Comparison of ENCODE assay signal across 8 mouse cellular contexts in genomic region chr1:136139990-136140640, GRCm38 (mm10). TPM values are rescaled to one million over a fixed set of nuclear protein-coding genes. Genes with fewer than 3 reads are reported as not detected.
DNase-seq lines count a peak whose midpoint lies in the region; ATAC-seq and TF ChIP-seq lines count a peak whose summit lies in the region.

No protein-coding gene starts in this region.

- no peak for DNase-seq in Patski (ENCODE audit: low read depth, low spot score)
- peak; percentile 94 for DNase-seq in cerebellum, adult 9-11 months
- peak; percentile 84 to 92 for DNase-seq in frontal cortex, adult 2 months (ENCODE audit: extremely low spot score in 1 of 2, low spot score in 1 of 2)
- peak; percentile 63 to 66 for DNase-seq in layer of hippocampus, postnatal 25 days (ENCODE audit: extremely low spot score in 1 of 2, low spot score in 1 of 2)
- peak; percentile 67 for DNase-seq in lung, postnatal 14 days
- peak; percentile 68 for DNase-seq in retina, adult 2 months (ENCODE audit: low read depth, low spot score)
- peak; percentile 80 to 88 for DNase-seq in thymus, postnatal 36 days

- H3K27ac ChIP-seq in hindbrain, embryonic 12.5 days: peak overlapping the region; percentile 73

- POLR2A ChIA-PET in Patski (lab: Charles Lee): interaction anchor here (1.3 kb wide), 1 partner anchor 15 kb away, joined by 4 read pairs; no protein-coding TSS in a partner anchor

- ATAC-seq in Patski: peak; percentile 83
- ATAC-seq in hindbrain, embryonic 12.5 days (ENCODE audit: low FRiP score): peak; percentile 11; the same call in 1 of the 2 replicates

- H3K36me3 ChIP-seq in hindbrain, embryonic 12.5 days: peaks cover 7% of the 10 kb centered on the region

- H3K4me2 ChIP-seq in hindbrain, embryonic 12.5 days (replicated peaks): peak overlapping the region; percentile 75

- TF ChIP-seq CTCF in Patski (IDR thresholded peaks at IDR 0.05): no peak

- H3K4me3 ChIP-seq in hindbrain, embryonic 12.5 days: peak overlapping the region; percentile 47

- CTCF ChIA-PET in Patski (lab: Charles Lee): interaction anchor here (2.0 kb wide), 1 partner anchor 12 kb away, joined by 9 read pairs; no protein-coding TSS in a partner anchor

- in situ Hi-C loops in Patski (cut with MboI; ENCODE audit: low pct_unique_long_range_greater_than_20kb): loop anchor here (25.0 kb wide), 1 partner anchor 547 kb away; no protein-coding TSS in a partner anchor

- H3K9ac ChIP-seq in hindbrain, embryonic 12.5 days: peak overlapping the region; percentile 55

- no peaks in the 10 kb centered on the region for H3K9me3 ChIP-seq in hindbrain, embryonic 12.5 days (replicated peaks)

- under 1% methylated on average over 32 of the region's 32 CpGs for WGBS in hindbrain, embryonic 12.5 days

- peaks cover 95% of the 10 kb centered on the region for H3K4me1 ChIP-seq in hindbrain, embryonic 12.5 days

- H3K27me3 ChIP-seq in Patski: no peaks in the 10 kb centered on the region
- no peaks in the 10 kb centered on the region for H3K27me3 ChIP-seq in hindbrain, embryonic 12.5 days

RNA-seq across cellular contexts. Expression of gene Kif21b, which starts 8.9 kb away (rescaled TPM):
- 2.4 TPM for polyA plus RNA-seq in Patski (2021)
- polyA plus RNA-seq in frontal cortex, adult 2 months (2012; rRNA removed): 42.1 and 45.8 TPM in 2 replicates
- 39.1 and 44.7 TPM in 2 replicates for polyA plus RNA-seq in hindbrain, embryonic 12.5 days (2016; fragmentation: Nextera tagmentation; extraction: Ambion mirVana)
- 10 to 100 TPM; 35.0 to 54.8 TPM for total RNA-seq in layer of hippocampus, postnatal 25 days (2021)

Comparison
In these comparisons a context has a peak if more than half of its experiments do, and no peak if none do; other contexts are left out.
1. RNA of gene Kif21b, which starts 8.9 kb away (polyA plus RNA-seq): 42.1 to 45.8 TPM in frontal cortex, adult 2 months and 39.1 to 44.7 TPM in hindbrain, embryonic 12.5 days; 2.4 TPM in Patski (single experiment); every median in the first group is over 10 times any median in the second.